Mouse (Mus musculus) ES-E14 (cell line): Measurements from ENCODE around the gene Cenph. TPM values are rescaled to one million over a fixed set of nuclear protein-coding genes. Genes with fewer than 3 reads are reported as not detected.
A peak's percentile ranks its signal among the peaks of the same experiment; 100 is the strongest.

Experiments
- DNase-seq: peaks from one replicate; pipeline ENCODE4 v3.0.0-alpha.2; 2013; ENCODE audit warnings: low read depth, low spot score
- H3K27ac ChIP-seq: 2 replicates; pipeline ENCODE4 v1.5.1; 2012; ENCODE audit warnings: low read depth, mild to moderate bottlenecking, low read length, moderate library complexity, mixed read lengths; ENCODE audit not compliant: poor library complexity, insufficient read depth, severe bottlenecking
- H3K36me3 ChIP-seq: 2 replicates; pipeline ENCODE4 v1.6.1; 2012; ENCODE audit warnings: mild to moderate bottlenecking, low read length, moderate library complexity, mixed read lengths; ENCODE audit not compliant: control insufficient read depth, poor library complexity, insufficient read depth, severe bottlenecking
- H3K4me1 ChIP-seq, 2 experiments: fragments of 150-350 bp in 1 of 2; sonication (generic) in 1 of 2; 2 replicates each; pipeline ENCODE4 v1.6.1; 2012; ENCODE audit warnings: low read length in 2 of 2, mild to moderate bottlenecking in 1 of 2, mixed read lengths in 1 of 2; ENCODE audit not compliant: control insufficient read depth in 2 of 2, insufficient read depth in 2 of 2, poor library complexity in 1 of 2
- H3K4me3 ChIP-seq, 2 experiments: fragments of 150-350 bp in 1 of 2; sonication (generic) in 1 of 2; 2 replicates each; pipeline ENCODE4 v1.5.1; 2012; ENCODE audit warnings: low read length in 2 of 2, low read depth in 1 of 2, mild to moderate bottlenecking in 1 of 2, mixed read lengths in 1 of 2; ENCODE audit not compliant: insufficient read depth in 1 of 2, poor library complexity in 1 of 2, severe bottlenecking in 1 of 2
- H3K9ac ChIP-seq: 2 replicates; pipeline ENCODE4 v1.6.1; 2012; ENCODE audit warnings: low read depth, mild to moderate bottlenecking, low read length, mixed read lengths; ENCODE audit not compliant: poor library complexity, insufficient read depth, severe bottlenecking
- H3K9me3 ChIP-seq: fragments of 150-350 bp; sonication (generic); 2 replicates; pipeline ENCODE4 v1.6.1; 2012; ENCODE audit warnings: low read depth, mild to moderate bottlenecking, low read length; ENCODE audit not compliant: control insufficient read depth, insufficient read depth
- CHD2 ChIP-seq: IDR thresholded peaks from 2 replicates; pipeline ENCODE4 v1.6.1; 2014; ENCODE audit warnings: mild to moderate bottlenecking, low read depth, low read length, inconsistent platforms
- HCFC1 ChIP-seq: IDR thresholded peaks from 2 replicates; pipeline ENCODE4 v1.6.1; 2012; ENCODE audit warnings: low read length, inconsistent platforms, borderline replicate concordance; ENCODE audit not compliant: insufficient read depth
- MAFK ChIP-seq: IDR thresholded peaks from 2 replicates; pipeline ENCODE4 v1.6.1; 2014; ENCODE audit warnings: mild to moderate bottlenecking, low read depth, low read length, inconsistent platforms; ENCODE audit not compliant: insufficient read depth
- ZC3H11A ChIP-seq: IDR thresholded peaks from 2 replicates; pipeline ENCODE4 v1.6.1; 2012; ENCODE audit warnings: low read depth, mild to moderate bottlenecking, inconsistent platforms, low read length, borderline replicate concordance
- ZNF384 ChIP-seq: IDR thresholded peaks from 2 replicates; pipeline ENCODE4 v1.6.1; 2012; ENCODE audit warnings: low read depth, low read length, inconsistent platforms
- in situ Hi-C, 2 experiments: fragments of 600-800 bp; cut with MboI; formaldehyde crosslinking; loops; one replicate each; pipeline ENCODE4 v1.15.1; 2025; ENCODE audit warnings: low sequenced_read_pairs in 2 of 2, inconsistent platforms in 1 of 2; ENCODE audit not compliant: unreplicated experiment in 2 of 2
- total RNA-seq: library from RNA; depleted of rRNA; stranded (reverse); fragments of 300-350 nt; gene quantifications from 2 replicates; pipeline ENCODE4 v1.2.3, GENCODE M21; 2012; rRNA removed

Gene Cenph
- total RNA-seq, 1 experiment: 39.9 TPM

DNA sequence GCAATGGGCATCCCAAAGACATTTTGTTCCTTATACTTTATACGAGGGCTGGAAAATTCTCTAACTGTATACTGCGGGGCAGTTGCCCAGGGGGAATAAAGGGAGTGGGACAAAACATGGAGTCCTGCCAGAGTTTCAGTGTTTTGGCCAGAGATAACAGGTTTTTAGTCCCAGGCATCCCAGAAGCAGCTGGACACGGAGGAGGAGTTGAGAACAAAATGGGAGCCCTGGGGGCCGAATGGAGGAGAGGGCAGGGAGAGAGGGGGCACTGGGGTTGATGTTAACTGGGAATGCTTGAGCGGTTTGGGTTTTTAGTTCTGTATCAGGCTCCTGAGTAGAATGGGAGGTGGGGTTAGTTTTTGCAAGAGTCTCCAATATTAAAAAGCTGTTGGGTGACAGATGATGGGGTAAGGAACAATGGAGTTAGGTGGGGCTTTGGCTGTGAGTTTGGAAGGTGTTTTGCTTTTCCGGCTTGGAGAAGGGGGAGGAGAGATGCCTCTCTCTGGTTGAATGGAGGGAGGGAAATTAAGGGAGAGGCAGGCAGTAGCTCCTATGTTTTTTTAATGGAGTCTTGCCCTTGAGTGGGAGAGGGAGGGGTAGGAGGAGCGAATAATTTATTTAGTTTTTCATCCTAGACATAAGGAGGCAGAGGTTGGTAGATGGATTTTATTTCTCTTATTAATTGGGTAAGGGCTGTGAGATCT is 51.5 kb downstream of the Cenph start:
- in situ Hi-C loops: no loop called here
- H3K4me3 ChIP-seq: peak overlapping the region; percentile 29 to 56; a peak in 3 of 4 replicates
- no peaks in the 10 kb centered on the region for H3K9me3 ChIP-seq
- peaks cover 2 to 16% of the 10 kb centered on the region in 2 experiments for H3K4me1 ChIP-seq
- peak overlapping the region; percentile 71; the same call in 1 of the 2 replicates for H3K27ac ChIP-seq
- DNase-seq: no peak
- peaks cover 8% of the 10 kb centered on the region for H3K36me3 ChIP-seq
- H3K9ac ChIP-seq: peak overlapping the region; percentile 54; the same call in 1 of the 2 replicates
- no peak for TF ChIP-seq MAFK
- TF ChIP-seq HCFC1: no peak
- no peak for TF ChIP-seq ZNF384
- no peak for TF ChIP-seq ZC3H11A
- TF ChIP-seq CHD2: no peak

DNA sequence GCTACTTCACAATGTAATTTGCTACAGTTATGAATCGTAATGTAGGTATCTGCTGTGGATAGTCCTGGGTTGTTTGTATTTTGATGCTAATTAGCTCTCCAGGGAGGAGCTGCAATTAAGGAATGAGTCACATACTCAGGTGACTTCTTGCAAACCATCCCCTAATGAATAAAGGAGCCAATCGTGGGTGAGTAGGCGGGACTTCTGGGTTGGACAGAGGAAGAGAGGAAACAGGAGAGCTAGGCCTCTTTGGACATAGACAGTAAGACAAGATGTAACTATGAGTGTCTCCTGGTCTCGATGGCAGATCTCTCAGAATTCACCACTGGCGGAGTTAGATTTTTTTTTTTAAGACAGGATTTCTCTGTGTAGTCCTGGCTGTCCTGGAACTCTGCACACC is 54.0 kb downstream of the Cenph start:
- Histone ChIP-seq H3K36me3 (peaks cover 8% of the 10 kb centered on the region), H3K9me3 (no peaks in the 10 kb centered on the region), H3K9ac (no peak overlapping the region; the same call in 1 of the 2 replicates), H3K4me1 (peaks cover 2 to 14% of the 10 kb centered on the region in 2 experiments), H3K27ac (peak overlapping the region; percentile 49; the same call in 1 of the 2 replicates), H3K4me3 (peak overlapping the region; percentile 12 to 25; a peak in 3 of 4 replicates)
- no peak for TF ChIP-seq ZC3H11A
- no peak for TF ChIP-seq ZNF384
- no peak for TF ChIP-seq MAFK
- no peak for TF ChIP-seq CHD2
- TF ChIP-seq HCFC1: no peak
- DNase-seq: peak; percentile 62
- in situ Hi-C loops: no loop called here

DNA sequence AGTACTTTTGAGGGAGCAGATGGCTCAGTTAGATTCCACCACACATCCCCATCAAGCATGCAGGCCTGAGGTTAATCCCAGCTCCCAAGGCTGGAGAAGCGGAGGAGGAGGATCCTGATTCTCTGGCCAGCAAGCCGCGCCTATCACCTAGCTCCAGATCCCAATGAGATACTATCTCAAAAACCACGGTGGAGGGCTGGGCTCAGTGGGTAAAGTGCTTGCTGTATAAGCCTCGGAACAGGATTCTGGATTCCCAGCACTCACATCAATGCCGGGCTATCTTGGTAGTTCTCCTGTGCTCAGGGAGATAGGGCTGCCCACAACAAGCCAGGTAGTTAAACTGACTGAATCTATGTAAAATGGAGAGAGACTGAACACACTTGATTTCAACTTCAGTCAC is 60.2 kb downstream of the Cenph start:
- Histone ChIP-seq H3K4me3 (no peak overlapping the region), H3K27ac (no peak overlapping the region), H3K36me3 (peaks cover 26% of the 10 kb centered on the region), H3K9me3 (no peaks in the 10 kb centered on the region), H3K4me1 (no peaks in the 10 kb centered on the region), H3K9ac (no peak overlapping the region)
- no peak for DNase-seq
- TF ChIP-seq HCFC1 (no peak), ZNF384 (no peak), MAFK (no peak), ZC3H11A (no peak), CHD2 (no peak)
- in situ Hi-C loops: no loop called here

Other genes with a start within 250 kb of the Cenph start
- gene Ocln, start 223.2 kb downstream of the Cenph start, total RNA-seq: 6.2 and 17.1 TPM in 2 replicates
- gene Marveld2, start 158.9 kb downstream of the Cenph start, total RNA-seq: 2.5 and 4.7 TPM in 2 replicates
- gene Ak6, start 124.9 kb downstream of the Cenph start, total RNA-seq: 112 and 162 TPM in 2 replicates
- 22.0 and 31.3 TPM in 2 replicates for gene Rad17, start 124.8 kb downstream of the Cenph start, total RNA-seq
- gene Taf9, start 124.3 kb downstream of the Cenph start, total RNA-seq: 11.9 and 15.2 TPM in 2 replicates
- gene Ccdc125, start 106.2 kb downstream of the Cenph start, total RNA-seq: 1.7 and 2.3 TPM in 2 replicates
- gene Cdk7, start 45.0 kb downstream of the Cenph start, total RNA-seq: 60.0 and 83.6 TPM in 2 replicates
- gene Mrps36, start 31.2 kb downstream of the Cenph start, total RNA-seq: 45.4 and 58.9 TPM in 2 replicates
- 410 and 549 TPM in 2 replicates for gene Ccnb1, start 10.7 kb upstream of the Cenph start, total RNA-seq
- 85.6 and 102 TPM in 2 replicates for gene Slc30a5, start 57.5 kb upstream of the Cenph start, total RNA-seq